Mouse (Mus musculus) adrenal gland, postnatal 4 days (tissue): ENCODE measurements around the gene Deaf1. TPM values are rescaled to one million over a fixed set of nuclear protein-coding genes. Genes with fewer than 3 reads are reported as not detected.

ENCODE experiments used
- DNase-seq, 2 experiments: peaks; one replicate each; pipeline ENCODE4 v3.0.0; 2021 to 2022; ENCODE audit warnings: low spot score in 2 of 2, mixed read lengths in 2 of 2
- long read RNA-seq, 2 experiments: library from polyadenylated mRNA; stranded (forward); transcript quantifications; one replicate each; pipeline ENCODE4 v2.0.0; 2021
- total RNA-seq, 2 experiments: library from RNA; stranded (reverse); gene quantifications; 2 replicates each; pipeline ENCODE4 v1.2.3; 2021

Gene Deaf1
- 10 to 100 TPM; 74.1 to 78.8 TPM for total RNA-seq
- long read RNA-seq, experiment 1, transcript Deaf1-201 (12 exons, 2,135 nt), result major isoform, 55 of 103 reads
- long read RNA-seq, experiment 1, partial matches to known transcripts, result 6 of 103 reads
- long read RNA-seq, experiment 1, other reads (novel, unspliced or antisense), result 41 of 103 reads
- long read RNA-seq, experiment 2, transcript Deaf1-201 (12 exons, 2,135 nt), result major isoform, 83 of 152 reads
- long read RNA-seq, experiment 2, partial matches to known transcripts, result 10 of 152 reads
- long read RNA-seq, experiment 2, other reads (novel, unspliced or antisense), result 59 of 152 reads

DNA sequence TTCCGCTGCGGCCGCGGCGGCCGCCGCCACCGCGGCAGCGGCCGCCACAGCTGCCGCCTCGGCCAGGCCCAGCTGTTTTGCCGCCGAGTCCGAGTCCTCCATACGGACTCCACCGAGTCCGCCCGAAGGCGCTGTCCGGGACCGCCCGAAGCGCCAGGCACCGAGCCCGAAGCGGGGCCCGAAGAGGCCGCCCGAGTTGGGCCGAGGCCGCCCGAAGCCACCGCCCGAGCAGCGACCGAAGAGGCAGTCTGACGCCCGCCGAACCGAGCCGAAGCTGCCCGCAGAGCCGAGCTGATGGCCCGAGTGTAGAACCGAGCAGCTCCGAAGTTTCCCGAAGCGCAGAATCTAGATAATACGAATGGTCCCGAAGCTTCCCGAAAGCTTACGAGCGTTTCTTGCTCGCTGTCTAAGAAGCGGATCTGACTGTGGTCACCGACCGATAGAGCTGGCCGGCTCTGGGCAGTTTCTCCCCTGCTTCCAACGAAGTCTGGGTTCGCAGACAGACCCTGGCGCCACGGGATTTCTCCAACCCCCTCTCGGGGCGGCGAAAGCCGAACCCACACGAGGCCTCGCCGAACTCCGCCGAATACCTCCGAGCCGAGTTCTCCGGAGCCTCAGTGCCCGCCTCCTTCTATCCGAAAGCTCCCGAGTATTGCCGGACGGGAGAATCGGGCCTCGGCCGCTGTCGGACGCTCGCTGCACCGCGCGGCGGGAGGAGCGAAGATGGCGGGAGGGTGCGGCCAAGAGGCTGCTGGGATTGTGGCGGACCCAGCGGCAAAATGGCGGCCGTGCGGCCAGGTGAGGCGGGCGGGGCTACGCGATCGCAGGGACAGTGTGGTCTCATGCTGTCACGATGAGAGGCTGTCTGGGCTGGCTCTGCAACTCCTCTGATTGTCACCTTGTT is at the start of gene Deaf1, which contains the start of gene Tmem80:
Gene Deaf1, minus strand, starts transcription at position 222 of the 904 bp plus-strand sequence.
Gene Tmem80, plus strand, starts transcription at position 271 of the 904 bp plus-strand sequence.
- DNase-seq, result peak; percentile 98 to 99

DNA sequence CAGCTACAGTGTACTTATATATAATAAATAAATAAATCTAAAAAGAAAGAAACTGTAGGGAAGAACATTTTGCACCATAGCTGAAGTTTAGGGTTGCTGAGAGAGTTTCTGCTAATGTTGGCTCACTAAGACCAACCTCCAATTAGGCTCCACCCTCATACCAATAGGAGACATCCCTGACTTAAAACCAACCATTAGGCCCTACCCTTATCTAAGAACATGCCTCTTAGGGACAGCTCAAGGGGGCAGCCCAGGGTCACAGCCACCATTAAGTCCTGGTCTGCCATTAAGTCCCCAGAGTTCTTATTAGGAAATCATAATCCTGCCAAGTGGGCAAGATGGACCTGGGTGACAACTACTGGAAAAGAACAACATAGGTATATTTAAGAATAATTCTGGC is 46.9 kb upstream of the Deaf1 start:
- no peak for DNase-seq

DNA sequence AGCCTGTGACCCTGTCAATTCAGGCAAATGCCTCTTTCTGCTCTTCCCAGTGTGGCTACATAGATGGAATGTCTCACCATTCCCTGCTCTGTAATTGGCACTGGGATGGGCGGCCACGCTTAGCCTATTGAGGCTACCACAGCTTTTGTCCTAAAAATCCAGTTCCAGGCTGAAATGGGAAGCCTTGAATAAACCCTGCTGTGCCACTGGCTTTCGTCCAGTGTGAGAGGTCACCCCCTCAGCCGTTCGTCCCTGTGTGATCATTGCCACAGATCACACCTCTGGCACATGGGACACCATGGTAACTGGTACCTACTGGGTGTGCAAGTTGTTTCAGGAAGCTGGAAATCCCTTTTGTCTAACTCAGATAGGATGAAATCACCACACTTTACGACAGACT is 46.1 kb upstream of the Deaf1 start:
- DNase-seq, result no peak

- no peak for DNase-seq
Observed at GRCm38 (mm10) chr7:141371942-141372595, 44.6 kb upstream of the Deaf1 start.

DNA sequence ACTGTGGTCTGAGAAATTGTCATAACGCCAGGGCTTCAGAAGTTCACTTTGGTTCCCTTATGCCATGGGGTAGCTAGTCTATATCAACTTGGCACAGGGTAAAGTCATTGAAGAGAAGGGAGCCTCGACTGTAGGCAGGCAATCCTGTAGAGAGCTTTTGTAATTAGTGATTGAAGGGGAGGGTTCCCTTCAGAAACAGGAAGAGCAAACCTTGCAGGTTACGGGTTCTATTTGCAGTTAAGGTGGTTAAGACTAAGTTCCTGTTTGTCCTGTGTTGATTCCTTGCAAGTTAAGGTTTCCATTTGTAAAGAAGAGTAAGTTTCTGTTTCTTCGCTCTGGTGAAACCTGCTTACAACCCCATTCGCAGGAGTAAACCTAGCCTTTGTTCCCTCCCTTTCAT is 42.4 kb upstream of the Deaf1 start:
- DNase-seq, result no peak

GRCm38 (mm10) chr7:141367358-141367757 is 39.9 kb upstream of the Deaf1 start:
- DNase-seq, result no peak

GRCm38 (mm10) chr7:141365049-141365445 is 37.6 kb upstream of the Deaf1 start:
- DNase-seq, result no peak

GRCm38 (mm10) chr7:141364349-141365048 is 37.0 kb upstream of the Deaf1 start:
- no peak for DNase-seq

DNA sequence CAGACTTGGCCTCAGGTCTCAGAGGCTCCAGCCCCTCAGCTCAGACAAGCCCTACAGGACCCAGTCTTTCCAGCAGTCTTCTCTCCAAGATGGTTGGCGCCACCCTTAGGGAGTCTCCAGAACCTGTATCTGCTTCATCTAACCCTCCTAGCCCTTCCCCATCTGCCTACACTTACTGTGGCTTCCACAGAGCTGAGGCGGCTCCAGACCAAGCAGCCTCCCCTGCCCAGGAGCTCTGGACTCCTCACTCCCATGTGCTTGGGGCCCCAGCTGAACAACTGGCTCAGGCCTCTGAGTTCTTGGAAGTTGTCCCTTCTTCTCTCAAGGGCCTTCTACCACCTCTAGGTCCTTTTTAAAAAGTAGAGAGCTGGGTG is 36.2 kb upstream of the Deaf1 start:
- DNase-seq, result no peak

- peak in 1 of 2 experiments; percentile 52 for DNase-seq
Observed at GRCm38 (mm10) chr7:141363106-141363751, 35.7 kb upstream of the Deaf1 start.

DNA sequence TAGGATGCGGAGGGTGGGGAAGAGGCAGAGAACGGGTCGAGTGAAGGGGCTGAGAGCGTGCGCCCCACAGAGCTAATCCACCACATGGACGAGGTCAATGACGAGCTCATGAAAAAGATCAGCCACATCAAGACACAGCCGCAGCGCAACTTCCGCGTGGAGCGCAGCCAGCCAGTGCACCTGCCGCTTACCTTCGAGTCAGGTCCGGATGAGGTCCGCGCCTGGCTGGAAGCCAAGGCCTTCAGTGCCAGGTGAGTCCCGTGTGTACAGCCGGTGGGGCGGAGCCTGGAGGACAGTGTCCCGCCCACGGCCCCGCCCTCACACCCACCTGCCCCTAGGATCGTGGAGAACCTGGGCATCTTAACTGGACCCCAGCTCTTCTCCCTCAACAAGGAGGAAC is 34.0 kb upstream of the Deaf1 start:
- DNase-seq, result no peak

GRCm38 (mm10) chr7:141356971-141357370 is 29.5 kb upstream of the Deaf1 start:
- DNase-seq, result no peak

- DNase-seq, result no peak
Observed at GRCm38 (mm10) chr7:141355626-141356326, 28.3 kb upstream of the Deaf1 start.

- no peak for DNase-seq
Observed at GRCm38 (mm10) chr7:141355051-141355450, 27.6 kb upstream of the Deaf1 start.

- no peak for DNase-seq
Observed at GRCm38 (mm10) chr7:141351061-141351460, 23.6 kb upstream of the Deaf1 start.

DNA sequence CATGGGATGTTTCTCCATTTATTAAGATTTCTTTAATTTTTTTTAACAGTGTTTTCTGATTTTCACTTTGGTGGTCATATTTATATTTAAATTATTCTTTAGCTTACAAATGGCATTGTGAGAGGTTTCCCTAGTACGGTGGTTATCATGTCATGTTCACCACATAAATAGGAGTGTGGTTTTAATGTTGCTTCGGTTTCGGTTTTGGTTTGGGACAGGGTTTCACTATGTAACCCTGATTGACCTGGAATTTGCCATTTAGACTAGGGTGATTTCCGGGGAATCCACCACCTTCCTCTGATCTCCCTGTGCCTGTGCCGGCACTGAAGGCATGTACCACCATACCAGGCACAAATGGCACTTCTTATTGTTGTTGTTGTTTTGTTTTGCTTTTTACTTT is 17.3 kb upstream of the Deaf1 start:
- no peak for DNase-seq

DNA sequence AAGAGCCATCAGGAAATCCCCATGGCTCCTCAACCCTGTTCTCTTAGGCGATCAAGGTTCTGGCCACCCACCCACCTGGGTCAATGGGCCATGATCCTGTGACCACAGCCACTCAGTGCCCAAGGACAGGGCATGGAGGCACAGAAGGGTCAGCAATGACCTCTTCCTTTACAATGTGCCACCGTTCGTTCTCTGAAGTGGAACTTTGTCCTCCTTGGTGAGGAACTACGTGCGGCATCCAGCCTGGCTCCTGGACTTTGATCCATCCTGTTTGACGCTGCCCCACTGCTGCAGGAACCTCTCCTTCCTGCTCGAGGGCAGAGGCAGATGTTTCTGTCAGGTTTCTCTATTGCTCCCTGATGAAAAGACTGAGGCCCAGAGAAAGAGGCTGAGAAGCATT is 16.2 kb upstream of the Deaf1 start:
- no peak for DNase-seq

GRCm38 (mm10) chr7:141343230-141343629 is 15.7 kb upstream of the Deaf1 start:
- DNase-seq, result no peak

DNA sequence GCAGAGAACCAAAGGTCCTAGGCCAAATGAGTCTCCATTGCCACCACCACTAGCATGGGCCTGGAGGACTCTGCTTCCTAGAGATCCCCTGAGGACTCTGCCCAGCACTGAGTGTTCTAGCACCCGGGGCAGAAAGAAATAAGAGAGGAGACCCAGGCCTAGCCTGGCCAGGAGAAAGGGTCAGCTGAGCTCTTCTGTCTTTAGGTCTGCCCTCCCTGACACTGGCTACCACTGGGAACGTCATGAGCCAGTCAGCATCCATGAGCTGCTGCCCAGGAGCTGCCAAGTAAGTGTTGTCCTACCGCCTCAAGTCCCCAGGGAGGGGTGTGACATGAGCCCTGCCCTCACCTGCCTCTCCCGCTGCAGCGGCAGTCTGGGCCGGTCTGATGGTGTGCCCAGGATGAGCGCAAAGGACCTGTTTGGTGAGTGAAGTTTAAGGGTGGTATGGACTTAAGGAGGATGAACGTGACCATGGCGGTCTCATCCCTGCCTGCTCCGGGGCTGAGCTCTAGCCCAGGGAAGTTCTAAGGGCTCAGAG is 14.3 kb upstream of the Deaf1 start:
- DNase-seq, result no peak

DNA sequence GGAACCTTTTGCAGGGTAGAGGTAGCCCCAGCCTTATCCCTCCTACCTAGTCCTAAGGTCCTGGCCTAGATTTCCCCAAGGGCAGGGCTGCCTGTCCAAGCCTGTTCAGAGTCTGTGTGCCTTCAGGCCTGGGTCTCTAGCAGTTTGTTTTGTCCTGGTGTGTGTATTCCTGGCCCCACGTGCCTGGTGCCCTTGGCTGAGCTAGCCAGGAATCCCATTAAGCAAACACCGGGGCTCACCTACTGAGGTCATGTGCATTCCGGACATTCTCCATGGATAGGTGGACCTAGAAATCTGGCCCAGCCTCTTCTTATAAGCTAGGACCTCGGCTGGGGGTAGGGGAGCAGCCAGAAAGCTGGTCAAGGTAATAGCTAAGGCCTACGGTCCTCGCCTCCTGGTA is 13.0 kb upstream of the Deaf1 start:
- no peak for DNase-seq
